Mouse (Mus musculus): ENCODE data around the gene Plcz1.

Gene Plcz1

DNA sequence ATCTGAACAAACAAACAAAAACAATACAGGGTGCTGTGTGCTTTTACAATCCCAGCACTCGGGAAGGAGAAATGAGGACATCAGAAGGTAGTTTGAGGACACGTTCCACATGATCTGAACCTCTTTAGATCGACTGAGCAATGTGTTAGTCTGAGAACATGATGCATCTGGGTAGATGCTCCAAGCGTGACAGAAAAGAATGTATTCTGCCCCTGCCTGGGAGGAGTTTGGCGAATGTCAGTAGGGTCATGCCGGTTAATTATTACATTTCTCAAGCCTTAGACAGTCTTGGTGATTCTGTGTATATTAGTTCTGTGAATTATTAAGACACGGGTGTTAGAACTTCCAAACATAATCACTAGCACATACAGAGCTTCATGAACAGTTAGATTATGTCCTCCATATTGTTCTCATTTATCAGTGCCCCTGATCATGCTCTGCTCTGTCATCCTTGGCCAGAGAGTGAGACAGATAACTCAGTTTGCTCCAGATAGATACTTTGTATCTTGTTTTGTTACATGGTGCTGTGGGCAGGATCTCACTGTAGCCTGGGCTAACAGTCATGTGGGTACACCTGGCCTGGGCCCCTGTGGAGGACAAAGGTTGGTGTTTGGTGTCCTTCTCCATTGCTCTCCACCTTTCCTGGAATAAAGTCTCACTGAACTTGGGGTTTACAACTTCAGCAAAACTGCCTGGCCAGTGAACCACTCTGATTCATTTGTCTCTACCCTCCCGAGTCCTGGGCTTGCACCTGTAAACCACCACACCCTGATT, 94.0 kb downstream of the Plcz1 start:
- no peak for DNase-seq (ENCODE audit: low spot score)

All from ovary, postnatal 36 days (tissue).